Mouse (Mus musculus) heart, postnatal 10 days (tissue): ENCODE data around the gene Gsta3. TPM values are rescaled to one million over a fixed set of nuclear protein-coding genes. Genes with fewer than 3 reads are reported as not detected.
"Not testable (repeated sequence)": the region's sequence is repeated elsewhere in the genome, so short reads cannot be mapped to it uniquely, and the experiment has no call there.

ENCODE experiments used
- DNase-seq, 2 experiments: peaks; one replicate each; pipeline ENCODE4 v3.0.0; 2021
- intact Hi-C: fragments of 180-260 bp; cut with DNase I; formaldehyde crosslinking; loops from one replicate; pipeline ENCODE4 v1.15.1; 2025
- total RNA-seq, 2 experiments: library from RNA; stranded (reverse); gene quantifications; 2 replicates each; pipeline ENCODE4 v1.2.3; 2021

Gene Gsta3
- total RNA-seq: 1 to 10 TPM; 1.5 to 1.7 TPM

DNA sequence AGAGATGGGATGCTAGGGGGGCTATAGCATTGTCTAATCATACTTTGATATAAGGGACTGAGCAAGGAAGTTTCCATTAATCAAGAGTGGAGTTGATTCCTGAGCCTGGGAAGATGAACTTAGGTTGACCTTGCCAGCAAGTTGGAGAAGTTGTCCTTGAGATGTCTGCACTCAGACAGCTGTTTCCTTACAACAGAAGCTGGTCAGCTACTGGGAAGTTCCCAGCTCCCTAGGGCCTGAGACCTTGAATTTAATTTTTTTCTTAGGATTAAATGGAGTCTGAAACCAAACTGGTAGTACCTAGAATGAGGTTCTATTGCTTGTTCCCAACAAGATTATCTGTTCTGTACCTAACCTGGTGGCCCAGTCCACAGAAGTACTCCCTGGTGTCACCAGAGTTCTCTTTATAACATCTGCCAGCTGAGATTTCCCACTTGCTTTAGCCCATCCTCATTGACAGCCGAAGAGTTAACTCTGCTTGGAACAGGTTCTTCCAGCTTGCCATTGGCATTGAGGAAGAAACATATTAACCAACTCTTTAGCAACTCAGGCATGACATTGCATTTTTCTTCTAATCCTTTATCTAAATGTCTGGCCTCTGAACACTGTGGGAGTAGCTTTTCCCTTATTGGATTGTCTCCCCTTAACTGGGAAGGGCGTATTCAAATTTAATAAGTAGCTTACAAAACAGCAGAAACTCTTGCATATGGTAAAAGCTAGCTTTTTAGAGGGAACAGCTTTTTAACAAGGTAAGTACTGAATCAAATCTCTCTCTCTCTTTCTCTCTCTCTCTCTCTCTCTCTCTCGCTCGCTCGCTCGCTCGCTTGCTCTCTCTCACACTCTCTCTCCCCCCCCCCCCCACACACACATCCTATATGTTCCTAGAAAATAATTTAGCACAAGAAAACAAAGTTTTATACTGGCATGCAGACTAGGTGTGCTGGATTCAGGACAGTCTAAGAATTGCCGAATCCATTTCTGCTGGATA lies at the start of gene Gsta3:
Gene Gsta3, plus strand, starts transcription at position 679 of the 988 bp plus-strand sequence.
- peak; percentile 7 to 15 for DNase-seq
- intact Hi-C loops: no loop called here

DNA sequence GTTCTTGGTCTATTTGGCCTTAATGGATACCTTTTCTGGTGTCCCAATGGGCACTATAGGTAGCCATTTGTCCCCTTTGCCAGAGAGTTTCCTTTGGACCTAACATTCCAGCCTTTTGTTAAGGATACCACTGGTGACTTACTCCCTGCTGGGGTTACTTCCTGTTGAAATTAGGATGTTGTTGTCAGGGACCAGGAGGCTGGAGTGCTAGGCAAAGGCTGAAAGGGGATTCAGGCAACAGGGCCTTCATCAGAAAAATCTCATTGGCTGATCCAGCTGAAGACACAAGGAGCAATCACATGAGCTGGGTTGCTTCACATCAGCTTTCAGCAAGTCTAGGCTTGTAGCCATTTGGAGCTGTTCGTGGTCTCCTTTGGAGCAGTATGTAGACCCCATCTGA lies 34.1 kb upstream of the Gsta3 start:
- DNase-seq: no peak
- intact Hi-C loops: loop anchor here (5.0 kb wide), 1 partner anchor 71 kb away; no protein-coding TSS in a partner anchor

DNA sequence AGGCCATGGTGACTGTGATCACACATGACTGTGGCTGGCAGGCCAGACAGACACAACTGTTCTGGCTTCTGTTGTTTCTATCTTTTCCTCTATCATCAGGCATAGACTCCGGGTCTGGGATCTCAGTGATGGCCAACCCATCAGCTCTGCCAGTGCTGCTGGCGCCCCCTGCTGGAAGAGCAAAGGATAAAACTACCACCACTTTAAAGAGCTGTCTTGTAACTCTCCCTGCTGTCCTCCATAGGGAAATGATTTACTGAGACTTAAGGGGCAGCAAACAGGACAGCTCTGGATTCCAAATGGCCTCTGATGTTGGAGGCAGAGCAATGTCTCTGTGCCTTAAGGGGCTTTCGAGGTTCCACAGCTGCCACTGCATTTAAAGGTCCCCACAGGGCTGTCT lies 26.9 kb upstream of the Gsta3 start:
- DNase-seq, intact Hi-C loops: not testable (repeated sequence)

DNA sequence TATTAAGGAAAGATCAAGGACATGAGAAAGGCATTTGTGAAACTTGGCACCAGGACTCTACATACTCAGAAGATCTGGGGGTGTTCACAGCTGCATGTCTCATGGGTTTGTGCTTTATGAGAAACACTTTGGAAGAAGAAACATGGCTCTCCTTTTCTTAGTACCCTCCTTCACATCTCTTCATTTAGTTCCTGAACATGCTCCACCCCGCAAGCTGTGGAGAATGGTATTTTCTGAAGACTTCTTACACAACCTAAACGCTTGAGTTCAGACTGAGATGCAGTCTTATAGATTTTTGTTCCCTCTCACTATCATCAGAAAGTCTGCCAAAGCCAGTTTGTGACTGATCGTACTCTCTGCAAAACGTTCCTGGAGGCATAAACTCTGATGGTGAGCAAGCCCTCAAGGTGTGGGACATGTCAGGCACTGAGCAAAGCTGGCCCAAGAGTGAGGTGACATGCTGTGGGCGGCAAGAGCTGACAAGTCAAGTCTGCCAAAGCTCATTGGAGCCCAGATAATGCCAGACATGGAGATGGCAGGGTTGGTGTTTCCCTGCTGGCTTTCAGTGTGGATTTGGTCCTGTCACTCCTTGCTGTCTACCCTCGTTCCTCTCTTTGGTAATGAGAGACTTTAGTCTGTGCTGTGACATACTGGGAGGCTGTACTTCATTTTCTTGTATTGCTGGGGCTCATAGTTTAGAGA lies 26.2 kb upstream of the Gsta3 start:
- DNase-seq, intact Hi-C loops: not testable (repeated sequence)

DNA sequence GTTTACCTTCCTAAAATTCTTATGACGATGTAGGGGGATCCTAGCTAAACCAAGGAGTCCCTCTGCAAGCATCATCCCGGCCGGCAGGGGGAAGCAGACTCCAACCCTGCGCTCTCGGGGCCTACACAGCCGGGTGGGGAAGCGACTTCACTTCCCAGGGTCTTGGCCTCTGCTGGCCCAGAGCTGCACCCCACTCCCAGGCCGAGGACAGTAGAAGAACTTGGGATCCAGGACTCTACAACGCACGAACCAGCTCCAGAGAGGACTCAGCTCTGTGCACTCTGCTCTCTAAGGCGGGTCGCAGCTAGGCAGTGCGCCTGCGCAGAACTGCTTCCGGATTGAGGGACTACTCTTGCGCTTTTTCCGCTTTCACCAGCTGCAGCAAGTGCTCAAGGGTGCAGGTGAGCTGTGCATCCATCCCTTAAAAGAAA lies 21.9 kb upstream of the Gsta3 start, which contains the start of gene Tmem14a:
Gene Tmem14a, plus strand, starts transcription at position 87 of the 431 bp plus-strand sequence.
- DNase-seq: peak; percentile 92 to 93
- intact Hi-C loops: loop anchor here (1.0 to 5.0 kb wide), 5 partner anchors 51 to 1050 kb away; no protein-coding TSS in a partner anchor

DNA sequence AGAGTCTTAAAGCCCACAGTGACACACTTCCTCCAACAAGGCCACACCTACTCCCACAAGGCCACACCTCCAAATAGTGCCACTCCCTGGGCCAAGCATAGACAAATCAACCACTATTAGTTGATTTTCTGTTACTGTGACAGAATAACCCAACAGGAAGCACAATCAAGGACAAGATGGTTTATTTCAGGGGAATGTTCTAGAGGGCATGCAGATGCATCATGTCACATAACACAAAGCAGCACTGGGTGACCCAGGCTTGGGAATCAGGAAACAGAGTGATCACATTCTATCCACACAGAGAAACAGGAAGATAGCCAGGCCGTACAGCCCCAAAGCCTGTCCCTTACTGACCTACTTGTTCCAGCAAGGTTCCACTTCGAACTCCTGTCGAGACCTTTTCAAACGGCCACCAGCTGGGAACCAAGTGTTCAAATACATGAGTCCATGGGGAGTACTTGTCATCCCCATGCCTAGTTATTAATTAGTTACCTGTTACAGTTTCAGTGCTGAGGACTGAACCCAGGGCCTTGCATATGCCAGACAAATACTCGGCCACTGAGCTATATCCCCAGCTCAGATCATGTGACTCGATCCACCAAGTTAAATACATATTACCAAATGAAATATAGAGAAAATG lies 12.5 kb upstream of the Gsta3 start:
- no peak for DNase-seq
- intact Hi-C loops: no loop called here

DNA sequence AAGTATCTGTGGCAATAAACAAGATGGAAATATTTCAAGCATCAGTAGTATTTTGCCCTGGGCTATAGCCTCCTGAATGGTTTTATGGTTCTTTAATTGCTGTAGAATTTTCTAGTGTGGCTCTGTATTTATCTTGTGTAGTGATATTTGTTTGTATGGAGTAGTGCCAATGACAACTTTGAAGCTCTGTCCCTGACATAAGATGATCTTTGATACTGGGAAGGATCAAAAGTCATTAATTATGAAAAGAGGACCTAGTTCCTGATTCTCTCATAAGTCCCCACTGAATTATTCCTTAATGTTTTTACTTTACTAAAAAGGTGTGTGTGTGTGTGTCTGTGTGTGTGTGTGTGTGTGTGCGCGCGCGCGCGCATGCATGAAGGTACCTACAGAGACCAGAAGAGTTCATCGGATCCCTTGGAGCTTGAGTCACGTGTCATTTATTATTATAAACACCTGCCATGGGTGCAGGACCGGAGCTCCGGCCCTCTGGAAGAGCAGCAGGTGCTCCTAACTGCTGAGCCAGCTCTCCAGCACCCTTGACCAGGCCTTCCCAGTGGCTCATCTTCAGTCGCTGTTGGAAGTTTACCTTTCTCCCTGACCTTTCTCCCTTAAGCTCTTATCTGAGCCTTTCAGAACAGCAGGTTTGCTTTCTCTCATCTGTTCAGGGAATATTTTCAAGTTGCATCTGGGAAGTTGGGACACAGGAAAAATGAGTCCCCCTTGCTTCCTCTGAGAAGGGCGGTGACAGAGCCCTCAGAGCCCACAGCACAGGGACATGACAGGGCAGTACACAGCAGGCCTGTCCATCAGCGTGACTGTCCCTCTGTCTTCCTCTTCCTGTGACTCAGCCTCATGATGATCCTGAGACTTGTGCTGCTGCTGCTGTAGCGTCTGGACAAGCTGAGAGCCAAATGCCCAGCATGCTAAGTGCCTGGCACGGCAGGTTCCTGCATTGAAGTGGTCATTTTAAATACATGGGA lies 11.4 kb upstream of the Gsta3 start:
- intact Hi-C loops: not testable (repeated sequence)

DNA sequence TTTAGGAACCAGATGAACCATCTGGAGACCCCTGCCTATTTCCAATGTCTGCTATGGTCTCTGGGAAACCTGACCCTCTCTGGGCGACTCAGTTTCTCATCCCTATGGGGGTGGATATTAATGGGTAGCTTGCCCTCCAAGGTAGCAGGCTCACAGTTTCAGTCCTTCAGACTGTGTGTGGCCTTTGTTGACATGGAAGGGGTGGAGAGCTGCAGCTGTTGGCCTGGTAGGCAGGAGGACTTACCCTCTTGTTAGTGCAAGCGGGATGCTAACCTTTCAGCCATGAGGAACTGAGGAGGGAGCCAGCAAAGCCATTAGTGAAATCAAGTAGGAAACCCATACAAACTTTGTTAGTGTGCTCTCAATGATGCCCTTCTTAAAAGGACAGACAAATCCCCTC lies 10.0 kb upstream of the Gsta3 start:
- intact Hi-C loops: no loop called here
- no peak for DNase-seq

More for the DNA sequence above, 11.4 kb upstream of the Gsta3 start:
- DNase-seq: not testable (repeated sequence)

DNA sequence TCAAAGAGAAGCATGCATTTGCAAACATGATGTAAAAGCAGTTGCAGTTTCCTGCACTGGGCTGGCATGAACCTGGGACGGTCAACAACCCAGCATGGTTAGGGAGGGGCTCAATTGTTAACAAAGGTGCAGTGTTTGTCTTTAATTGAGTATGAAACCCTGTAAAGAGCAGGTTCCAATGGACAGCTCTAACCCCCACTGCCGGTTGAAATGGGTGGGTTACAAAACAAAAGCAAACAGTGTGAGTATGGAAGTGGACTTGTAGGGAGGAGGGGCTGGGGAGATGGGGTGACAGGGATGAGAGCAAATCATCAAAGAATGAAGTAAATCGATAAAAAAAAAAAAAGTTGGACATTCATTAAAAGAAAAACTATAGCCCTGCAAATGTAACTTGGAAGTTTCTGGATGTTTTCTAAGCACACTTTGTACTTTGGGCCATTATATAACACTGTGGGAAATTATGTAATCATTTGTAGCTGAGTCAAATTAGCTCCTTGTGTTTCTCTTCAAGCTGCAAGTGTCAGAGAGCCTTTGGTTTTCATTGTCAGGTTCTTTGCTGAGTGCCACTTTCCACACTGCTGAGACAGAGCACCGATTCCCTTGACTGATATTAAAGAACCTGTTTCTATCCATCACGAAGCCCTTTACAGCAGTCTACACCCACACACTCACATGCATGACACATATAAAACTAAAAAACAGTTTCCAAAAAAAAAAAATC lies 8.5 kb upstream of the Gsta3 start:
- intact Hi-C loops: no loop called here
- DNase-seq: no peak

DNA sequence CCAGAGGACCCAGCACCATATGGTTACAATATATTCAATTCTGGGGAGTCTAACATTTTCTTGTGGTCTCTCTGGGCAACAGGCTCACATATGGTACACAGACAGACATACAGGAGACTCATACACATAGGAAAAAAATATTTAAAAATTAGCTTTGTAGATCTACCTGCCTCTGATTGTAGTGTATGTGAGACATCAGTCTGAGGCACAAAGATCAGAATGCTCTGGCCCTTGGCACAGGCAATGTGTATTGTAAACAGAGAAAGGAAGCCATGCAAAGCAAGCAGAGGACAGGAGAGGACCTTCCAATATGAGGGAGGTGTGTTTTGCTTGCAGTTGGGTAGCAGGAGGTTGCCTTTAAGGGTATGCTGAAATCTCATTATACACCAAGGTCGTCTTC lies 7.9 kb upstream of the Gsta3 start:
- intact Hi-C loops: no loop called here
- no peak for DNase-seq

DNA sequence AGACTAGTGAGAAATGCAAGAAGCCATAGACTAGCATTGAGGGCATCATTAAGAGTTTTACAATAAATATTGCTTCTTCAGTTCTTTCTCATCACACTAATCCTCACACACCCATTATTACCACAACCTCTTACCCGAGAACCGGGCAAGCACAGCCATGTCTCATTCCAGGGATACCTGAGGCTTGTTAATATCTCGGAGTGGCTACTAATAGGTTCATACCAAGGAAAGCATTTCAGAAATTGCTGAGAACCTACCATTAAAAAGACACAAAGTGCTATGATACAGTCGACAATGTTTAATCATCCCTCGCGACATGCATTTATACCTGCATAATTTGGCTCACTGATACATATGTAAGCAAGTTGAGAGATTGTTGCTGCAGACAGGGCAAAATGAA lies 5.0 kb upstream of the Gsta3 start:
- DNase-seq: no peak
- intact Hi-C loops: no loop called here

DNA sequence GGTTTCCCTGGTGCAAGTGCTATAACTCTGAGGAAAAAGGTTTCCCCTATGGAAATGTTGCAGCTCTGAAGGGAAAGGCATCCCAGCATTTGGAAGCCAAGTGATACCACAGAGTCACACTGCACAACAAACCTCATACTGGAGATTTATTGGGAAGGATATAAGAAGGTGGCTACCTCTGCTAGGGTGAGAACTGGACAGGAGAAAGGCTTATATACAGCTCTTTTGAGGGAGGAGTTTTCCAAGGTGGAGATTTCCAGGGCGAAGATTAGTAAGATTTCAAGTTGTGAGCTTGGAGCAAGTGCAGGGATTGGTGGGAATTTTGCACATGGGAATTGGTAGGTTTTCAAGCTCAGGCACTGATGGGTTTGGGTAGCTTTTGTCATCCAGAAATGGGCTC lies 707 bp downstream of the Gsta3 start:
- DNase-seq: no peak
- intact Hi-C loops: no loop called here

DNA sequence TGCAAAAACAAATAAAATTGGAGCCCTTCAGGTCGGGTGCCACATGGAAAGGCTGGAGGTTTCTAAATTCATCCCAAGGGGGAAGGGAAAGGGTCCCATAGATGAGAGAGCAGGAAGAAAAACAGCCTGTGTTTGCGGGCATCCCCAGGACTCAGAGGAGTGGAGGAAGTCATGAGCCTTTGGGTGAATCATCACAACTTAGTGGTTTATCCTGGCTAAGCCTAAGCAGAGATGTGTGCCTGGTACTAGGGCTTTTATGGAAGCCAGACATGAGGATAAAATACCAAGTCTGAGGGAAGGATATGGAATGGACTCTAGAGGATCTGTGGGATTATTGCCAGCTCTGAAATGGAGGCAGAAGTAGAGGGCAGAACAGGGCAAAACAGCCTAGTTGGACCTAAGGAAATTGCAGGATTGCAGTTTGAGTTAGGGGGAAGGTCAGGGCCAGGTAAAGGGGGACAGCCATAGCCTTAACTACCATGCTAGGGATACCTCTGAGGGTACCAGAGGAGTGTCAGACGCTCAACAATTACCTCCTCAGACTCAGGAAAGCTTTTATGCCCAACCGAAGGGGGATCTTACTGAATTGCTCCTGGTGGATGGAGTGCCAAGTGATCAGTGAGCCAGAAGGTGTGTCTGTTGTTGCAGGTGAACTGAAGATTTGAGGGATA lies 4.0 kb downstream of the Gsta3 start:
- intact Hi-C loops: no loop called here
- DNase-seq: no peak

DNA sequence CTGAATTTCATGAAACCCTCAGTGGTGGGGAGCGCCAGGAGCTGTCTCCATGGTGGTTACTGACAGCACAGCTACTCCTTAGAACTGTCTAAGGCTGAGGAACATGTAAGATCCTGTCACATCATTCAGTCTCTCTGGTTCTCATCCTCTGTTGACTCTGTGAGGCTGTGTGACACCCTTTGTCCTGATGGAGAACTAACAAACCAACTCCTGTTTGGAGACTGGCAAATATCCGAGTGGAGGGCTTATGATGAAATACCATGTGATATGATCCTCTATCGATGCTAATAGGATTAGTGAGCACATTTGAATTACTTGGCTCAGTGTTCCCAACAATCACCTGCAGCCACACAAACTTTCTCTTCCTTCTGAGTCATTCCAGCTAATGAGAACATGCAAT lies 5.7 kb downstream of the Gsta3 start:
- intact Hi-C loops: no loop called here
- no peak for DNase-seq

DNA sequence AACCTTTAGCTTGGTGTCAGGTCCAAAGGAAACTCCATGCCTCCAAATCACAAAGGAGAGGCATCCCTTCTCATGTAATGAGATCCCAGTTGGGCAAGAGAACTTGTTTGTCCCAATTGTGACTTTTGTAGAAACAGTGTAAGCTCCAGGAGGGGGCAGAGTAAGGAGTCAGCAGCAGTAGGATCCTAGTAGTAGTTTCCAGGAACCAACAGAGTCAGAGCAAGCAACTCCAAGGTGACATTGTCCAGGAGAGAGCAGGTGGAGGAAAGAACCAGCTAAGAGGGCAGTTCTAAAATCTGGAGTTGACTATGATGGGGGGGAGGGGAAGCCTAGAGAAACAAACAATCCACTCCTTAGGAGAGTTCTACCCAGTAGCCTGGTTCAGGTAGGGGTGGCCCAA lies 7.5 kb downstream of the Gsta3 start:
- DNase-seq: no peak
- intact Hi-C loops: no loop called here

DNA sequence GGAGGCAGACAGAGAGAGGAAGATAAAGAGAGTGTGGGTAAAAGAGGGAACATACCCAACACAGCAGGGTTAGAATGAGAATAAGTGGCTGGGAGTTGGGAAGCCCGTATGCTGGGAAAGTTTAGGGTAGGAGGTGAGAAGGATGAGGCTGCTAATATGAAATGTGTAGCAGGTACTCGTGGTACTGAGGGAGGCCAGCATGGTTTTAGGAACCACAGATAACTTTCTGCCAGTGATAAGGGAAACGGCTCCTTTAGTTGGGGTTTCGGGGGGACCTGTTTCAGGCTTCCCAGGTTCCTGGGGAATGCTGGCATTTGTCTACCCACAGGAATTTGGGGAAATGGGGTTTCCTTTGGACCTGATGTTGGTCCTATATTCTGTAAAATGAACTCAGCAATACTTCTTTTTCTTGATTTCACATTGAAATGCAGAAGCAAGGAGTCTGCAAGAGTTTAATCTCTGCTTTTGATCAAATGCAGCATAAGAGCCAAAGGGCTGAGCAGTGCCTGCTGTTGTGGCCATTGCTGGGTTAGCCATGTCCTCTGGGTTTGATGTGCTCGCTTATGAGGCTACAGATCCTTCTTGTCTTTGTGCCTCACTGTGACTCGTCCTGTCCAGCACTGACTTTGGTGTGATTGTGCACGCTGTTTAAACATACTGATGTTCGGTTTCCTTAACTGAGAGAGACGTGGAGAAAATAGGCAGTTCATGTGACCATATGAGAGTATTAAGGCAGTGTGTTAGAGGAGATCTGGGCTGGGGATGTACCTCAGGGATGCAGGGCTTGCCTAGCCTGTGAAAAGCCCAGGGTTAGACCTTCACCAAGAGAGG lies 8.4 kb downstream of the Gsta3 start:
- no peak for DNase-seq
- intact Hi-C loops: no loop called here

DNA sequence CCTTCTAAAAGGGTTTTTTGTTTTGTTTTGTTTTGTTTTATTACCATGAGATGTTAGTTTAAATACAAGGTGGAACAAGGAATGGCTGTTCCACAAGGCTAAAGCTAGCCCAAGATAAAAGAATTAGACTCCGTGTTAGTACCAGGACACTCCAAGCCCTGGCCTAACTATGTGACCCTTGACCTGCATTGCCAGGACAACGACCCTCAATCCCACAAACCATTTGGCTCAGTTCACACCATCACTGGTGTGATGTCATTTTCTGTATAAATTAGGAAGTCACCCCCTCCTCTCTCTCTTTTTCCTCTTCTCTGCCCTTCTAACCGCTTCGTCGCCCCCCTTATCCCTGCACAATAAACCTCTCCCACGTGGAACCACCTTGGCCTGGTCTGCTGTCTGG lies 11.3 kb downstream of the Gsta3 start:
- intact Hi-C loops: no loop called here

More for the DNA sequence above, 11.3 kb downstream of the Gsta3 start:
- DNase-seq: no peak
